Mouse (Mus musculus): ENCODE data around the gene Prdm11. TPM values are rescaled to one million over a fixed set of nuclear protein-coding genes. Genes with fewer than 3 reads are reported as not detected.
A peak's percentile ranks its signal among the peaks of the same experiment; 100 is the strongest.

Gene Prdm11
- polyA plus RNA-seq, 1 experiment from 2014 or later: 0.76 TPM

GRCm38 (mm10) chr2:93011933-93012332 lies 34.0 kb downstream of the Prdm11 start:
- whole genome bisulfite sequencing: 92% methylated on average over 9 of the region's 9 CpGs
- DNase-seq (ENCODE audit: low spot score): no peak
- no peak for ATAC-seq
- peaks cover 13% of the 10 kb centered on the region; the same call in 1 of the 2 replicates for H3K36me3 ChIP-seq (ENCODE audit: control insufficient read depth, insufficient read depth, low read length)
- peaks cover 10% of the 10 kb centered on the region for H3K4me1 ChIP-seq (ENCODE audit: control insufficient read depth, insufficient read depth, low read length)
- H3K9ac ChIP-seq (ENCODE audit: low read length): no peak overlapping the region
- H3K27me3 ChIP-seq (replicated peaks; ENCODE audit: control insufficient read depth, insufficient read depth, low read length): no peaks in the 10 kb centered on the region
- H3K27ac ChIP-seq (ENCODE audit: low read depth, low read length): no peak overlapping the region
- no peak overlapping the region for H3K4me2 ChIP-seq (ENCODE audit: low read length)
- no peak overlapping the region for H3K4me3 ChIP-seq (ENCODE audit: low read depth, low read length)
- no peaks in the 10 kb centered on the region for H3K9me3 ChIP-seq (replicated peaks; ENCODE audit: control insufficient read depth, low read length)

DNA sequence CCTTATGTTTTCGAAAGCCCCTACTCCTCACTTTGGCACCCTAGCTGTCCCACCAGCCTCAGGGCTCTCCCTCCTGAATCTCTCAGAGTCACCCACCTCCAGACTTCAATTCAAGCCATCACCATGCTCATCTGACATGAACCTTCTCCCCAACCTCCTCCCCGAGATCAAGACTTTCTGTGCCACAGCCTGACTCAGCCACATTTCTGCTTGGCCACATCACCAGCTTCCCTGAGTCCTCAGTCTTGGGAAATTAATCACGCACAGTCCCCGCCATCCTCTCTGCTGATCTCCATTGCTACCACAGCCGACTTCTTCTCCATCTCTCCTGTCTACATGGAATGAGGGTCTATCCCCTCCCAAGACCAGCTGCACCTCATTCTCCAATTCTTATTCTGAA lies 34.5 kb downstream of the Prdm11 start:
- DNase-seq (ENCODE audit: low spot score): no peak
- ATAC-seq: no peak
- WGBS: 94% methylated on average over 5 of the region's 5 CpGs
- Histone ChIP-seq H3K4me1 (ENCODE audit: control insufficient read depth, insufficient read depth, low read length) (peaks cover 10% of the 10 kb centered on the region), H3K9me3 (replicated peaks; ENCODE audit: control insufficient read depth, low read length) (no peaks in the 10 kb centered on the region), H3K4me3 (ENCODE audit: low read depth, low read length) (no peak overlapping the region), H3K27me3 (replicated peaks; ENCODE audit: control insufficient read depth, insufficient read depth, low read length) (no peaks in the 10 kb centered on the region), H3K27ac (ENCODE audit: low read depth, low read length) (no peak overlapping the region), H3K4me2 (ENCODE audit: low read length) (no peak overlapping the region), H3K9ac (ENCODE audit: low read length) (no peak overlapping the region), H3K36me3 (ENCODE audit: control insufficient read depth, insufficient read depth, low read length) (peaks cover 13% of the 10 kb centered on the region; the same call in 1 of the 2 replicates)

DNA sequence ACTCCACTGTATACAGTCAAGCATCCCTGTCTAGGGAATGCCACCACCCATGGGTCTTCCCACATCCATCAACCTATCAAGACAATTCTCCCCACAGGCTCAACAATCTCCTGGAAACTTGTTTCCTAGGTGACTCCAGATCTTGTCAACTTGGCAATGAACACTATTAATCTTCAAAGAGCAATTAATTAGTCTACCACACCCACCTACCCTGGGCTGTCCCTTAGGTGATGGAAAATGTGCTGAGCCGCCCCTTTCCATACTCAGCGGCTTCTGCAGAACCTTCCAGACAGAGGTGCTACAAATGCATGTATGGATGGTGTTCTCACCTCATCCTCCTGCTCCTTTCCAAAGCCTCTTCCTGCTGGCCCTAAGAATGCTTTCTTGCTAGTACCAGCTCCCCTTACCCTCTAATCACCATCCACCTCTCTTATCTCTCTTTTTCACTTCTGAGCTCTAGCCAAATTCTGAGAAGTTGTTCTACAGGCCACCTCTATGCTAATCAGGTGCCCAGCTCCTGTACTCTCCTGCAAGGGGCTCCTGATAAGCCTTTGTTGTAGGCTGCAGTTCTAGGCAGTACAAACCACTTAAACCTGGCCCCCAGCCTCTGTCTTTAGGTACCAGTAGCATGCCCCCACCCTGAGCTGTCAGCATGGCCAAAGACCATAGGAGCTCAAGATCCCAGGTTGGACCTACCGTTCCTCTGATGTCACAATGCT lies 37.8 kb downstream of the Prdm11 start:
- DNase-seq (ENCODE audit: low spot score) (no peak), ATAC-seq (no peak)
- Histone ChIP-seq H3K27me3 (replicated peaks; ENCODE audit: control insufficient read depth, insufficient read depth, low read length) (no peaks in the 10 kb centered on the region), H3K27ac (ENCODE audit: low read depth, low read length) (no peak overlapping the region), H3K36me3 (ENCODE audit: control insufficient read depth, insufficient read depth, low read length) (peaks cover 13% of the 10 kb centered on the region; the same call in 1 of the 2 replicates), H3K4me2 (ENCODE audit: low read length) (no peak overlapping the region), H3K4me3 (ENCODE audit: low read depth, low read length) (no peak overlapping the region), H3K9me3 (replicated peaks; ENCODE audit: control insufficient read depth, low read length) (no peaks in the 10 kb centered on the region), H3K9ac (ENCODE audit: low read length) (no peak overlapping the region), H3K4me1 (ENCODE audit: control insufficient read depth, insufficient read depth, low read length) (no peaks in the 10 kb centered on the region)
- WGBS: 99% methylated on average over 3 of the region's 3 CpGs

- no peaks in the 10 kb centered on the region for H3K4me1 ChIP-seq (ENCODE audit: control insufficient read depth, insufficient read depth, low read length)
- H3K4me2 ChIP-seq (ENCODE audit: low read length): no peak overlapping the region
- no peak overlapping the region for H3K4me3 ChIP-seq (ENCODE audit: low read depth, low read length)
- H3K9ac ChIP-seq (ENCODE audit: low read length): no peak overlapping the region
- no peak for DNase-seq (ENCODE audit: low spot score)
- H3K27ac ChIP-seq (ENCODE audit: low read depth, low read length): no peak overlapping the region
- WGBS: 79% methylated on average over 4 of the region's 4 CpGs
- no peak for ATAC-seq
- no peaks in the 10 kb centered on the region for H3K27me3 ChIP-seq (replicated peaks; ENCODE audit: control insufficient read depth, insufficient read depth, low read length)
- 0 out of 2 replicates have a peak, but pooled peaks cover 9% of the 10 kb centered on the region for H3K36me3 ChIP-seq (ENCODE audit: control insufficient read depth, insufficient read depth, low read length)
- no peaks in the 10 kb centered on the region for H3K9me3 ChIP-seq (replicated peaks; ENCODE audit: control insufficient read depth, low read length)
Observed at GRCm38 (mm10) chr2:93005028-93005427, 40.9 kb downstream of the Prdm11 start.

GRCm38 (mm10) chr2:92991976-92992375 lies 54.0 kb downstream of the Prdm11 start:
- peaks cover 6% of the 10 kb centered on the region for H3K4me1 ChIP-seq (ENCODE audit: control insufficient read depth, insufficient read depth, low read length)
- no peak for ATAC-seq

GRCm38 (mm10) chr2:92989593-92989992 lies 56.4 kb downstream of the Prdm11 start:
- no peak overlapping the region for H3K27ac ChIP-seq (ENCODE audit: low read depth, low read length)
- H3K27me3 ChIP-seq (replicated peaks; ENCODE audit: control insufficient read depth, insufficient read depth, low read length): no peaks in the 10 kb centered on the region
- peaks cover 6% of the 10 kb centered on the region for H3K4me1 ChIP-seq (ENCODE audit: control insufficient read depth, insufficient read depth, low read length)
- H3K9ac ChIP-seq (ENCODE audit: low read length): no peak overlapping the region
- WGBS: 83% methylated on average over 9 of the region's 9 CpGs
- no peak for DNase-seq (ENCODE audit: low spot score)
- H3K4me2 ChIP-seq (ENCODE audit: low read length): no peak overlapping the region
- H3K9me3 ChIP-seq (replicated peaks; ENCODE audit: control insufficient read depth, low read length): no peaks in the 10 kb centered on the region
- peaks cover 27% of the 10 kb centered on the region for H3K36me3 ChIP-seq (ENCODE audit: control insufficient read depth, insufficient read depth, low read length)
- ATAC-seq: no peak
- H3K4me3 ChIP-seq (ENCODE audit: low read depth, low read length): no peak overlapping the region

More at GRCm38 (mm10) chr2:92991976-92992375, 54.0 kb downstream of the Prdm11 start:
- Histone ChIP-seq H3K4me3 (ENCODE audit: low read depth, low read length) (no peak overlapping the region), H3K9ac (ENCODE audit: low read length) (no peak overlapping the region), H3K27me3 (replicated peaks; ENCODE audit: control insufficient read depth, insufficient read depth, low read length) (no peaks in the 10 kb centered on the region), H3K9me3 (replicated peaks; ENCODE audit: control insufficient read depth, low read length) (no peaks in the 10 kb centered on the region), H3K36me3 (ENCODE audit: control insufficient read depth, insufficient read depth, low read length) (peaks cover 17% of the 10 kb centered on the region; the same call in 1 of the 2 replicates), H3K4me2 (ENCODE audit: low read length) (no peak overlapping the region), H3K27ac (ENCODE audit: low read depth, low read length) (no peak overlapping the region)
- 95% methylated on average over 5 of the region's 5 CpGs for WGBS
- DNase-seq (ENCODE audit: low spot score): no peak

DNA sequence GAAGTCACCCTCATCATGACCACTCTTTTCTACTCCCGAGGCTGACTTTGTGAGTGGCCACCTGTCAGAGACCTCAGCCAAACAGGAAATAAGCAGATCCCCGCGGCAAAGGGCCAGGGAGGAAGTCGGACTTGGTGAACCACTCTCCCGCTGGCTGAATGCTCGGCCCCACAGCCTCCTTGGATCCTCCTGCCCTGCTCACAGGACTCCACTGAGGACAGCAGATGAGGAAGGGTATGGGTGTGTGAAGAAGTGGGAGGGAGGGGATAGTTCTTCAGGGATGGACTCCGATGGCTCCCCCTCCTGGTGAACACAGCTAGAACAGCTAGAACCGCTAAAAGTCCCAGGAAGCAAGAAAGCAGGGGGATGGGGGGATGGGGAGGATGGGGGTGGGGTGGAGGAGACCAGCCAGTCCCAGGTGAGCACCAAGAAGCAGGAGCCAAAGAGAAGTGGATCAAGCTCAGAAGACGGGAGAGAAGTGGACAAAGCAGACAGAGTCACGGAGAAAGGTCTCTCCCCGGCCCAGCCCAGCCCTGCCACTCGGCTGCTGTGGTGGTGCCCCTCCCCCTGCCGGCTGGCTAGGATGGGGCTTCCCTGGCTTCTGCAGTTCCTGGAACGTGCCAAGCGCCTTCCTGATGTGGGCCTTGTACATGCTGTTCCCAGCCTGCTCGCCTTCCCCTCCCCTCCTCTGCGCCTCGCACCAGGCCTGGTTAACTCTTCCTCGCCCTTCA lies 57.9 kb downstream of the Prdm11 start:
- Histone ChIP-seq H3K4me3 (ENCODE audit: low read depth, low read length) (no peak overlapping the region), H3K27me3 (replicated peaks; ENCODE audit: control insufficient read depth, insufficient read depth, low read length) (no peaks in the 10 kb centered on the region), H3K27ac (ENCODE audit: low read depth, low read length) (no peak overlapping the region; the same call in 1 of the 2 replicates), H3K9me3 (replicated peaks; ENCODE audit: control insufficient read depth, low read length) (no peaks in the 10 kb centered on the region), H3K4me2 (ENCODE audit: low read length) (0 out of 2 replicates have a peak overlapping the region, but pooled peaks have one; percentile 7), H3K36me3 (ENCODE audit: control insufficient read depth, insufficient read depth, low read length) (peaks cover 22% of the 10 kb centered on the region), H3K9ac (ENCODE audit: low read length) (peak overlapping the region; percentile 21; the same call in 1 of the 2 replicates), H3K4me1 (ENCODE audit: control insufficient read depth, insufficient read depth, low read length) (peaks cover 6% of the 10 kb centered on the region)
- DNase-seq (ENCODE audit: low spot score) (peak; percentile 75), ATAC-seq (peak; percentile 91)
- 19% methylated on average over 18 of the region's 19 CpGs for WGBS

GRCm38 (mm10) chr2:92987108-92987618 lies 58.8 kb downstream of the Prdm11 start:
- Histone ChIP-seq H3K4me3 (ENCODE audit: low read depth, low read length) (no peak overlapping the region), H3K9ac (ENCODE audit: low read length) (no peak overlapping the region), H3K27ac (ENCODE audit: low read depth, low read length) (no peak overlapping the region), H3K27me3 (replicated peaks; ENCODE audit: control insufficient read depth, insufficient read depth, low read length) (no peaks in the 10 kb centered on the region), H3K4me1 (ENCODE audit: control insufficient read depth, insufficient read depth, low read length) (peaks cover 6% of the 10 kb centered on the region), H3K9me3 (replicated peaks; ENCODE audit: control insufficient read depth, low read length) (no peaks in the 10 kb centered on the region), H3K4me2 (ENCODE audit: low read length) (no peak overlapping the region), H3K36me3 (ENCODE audit: control insufficient read depth, insufficient read depth, low read length) (peaks cover 14% of the 10 kb centered on the region)
- no peak for ATAC-seq
- 88% methylated on average over 7 of the region's 7 CpGs for whole genome bisulfite sequencing
- no peak for DNase-seq (ENCODE audit: low spot score)

Measured in forebrain, embryonic 14.5 days (tissue).